Mouse (Mus musculus) cerebral cortex, adult 2 months (tissue): Measurements from ENCODE around the gene Adk.

ENCODE experiments used
- WGBS: fragments of 180-500 bp; shearing (Covaris S2); methylation state at CpG from one replicate; pipeline ENCODE4 v1.1.7; 2018; 5-methylcytosine and 5-hydroxymethylcytosine counted together

Adk gene

DNA sequence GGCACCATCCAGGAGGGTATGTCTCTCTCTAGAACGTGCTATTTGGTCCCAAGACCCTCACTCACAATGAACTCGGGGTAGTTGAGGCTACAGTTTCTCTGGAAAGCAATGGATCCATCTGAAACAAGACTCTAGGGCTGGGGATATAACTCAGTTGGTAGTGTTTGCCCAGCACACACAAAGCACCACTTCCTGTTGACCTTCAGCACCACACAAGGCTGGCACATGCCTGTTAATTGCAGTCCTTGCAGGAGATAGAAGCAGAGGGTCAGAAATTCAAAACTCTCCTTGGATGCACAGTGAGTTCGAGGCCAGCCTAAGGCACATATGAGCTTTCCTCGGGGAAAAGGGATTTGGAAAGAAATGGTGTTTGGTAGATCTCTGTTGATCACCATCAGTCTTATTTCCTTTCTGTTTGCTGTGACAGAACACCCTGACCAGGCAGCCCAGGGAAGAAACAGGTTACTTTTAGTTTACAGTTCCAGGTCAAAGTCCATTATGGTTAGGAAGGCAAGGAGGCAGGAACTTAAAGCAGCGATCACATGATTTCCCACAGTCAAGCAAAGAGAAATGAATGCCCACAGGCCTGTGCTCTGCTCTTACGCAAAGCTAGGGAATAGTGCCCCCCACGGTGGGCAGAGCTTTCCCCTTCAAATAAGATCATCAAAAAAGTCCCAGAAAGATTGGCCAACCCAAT lies 403.4 kb downstream of the Adk start:
- 94% methylated on average over 7 of the region's 7 CpGs for WGBS

DNA sequence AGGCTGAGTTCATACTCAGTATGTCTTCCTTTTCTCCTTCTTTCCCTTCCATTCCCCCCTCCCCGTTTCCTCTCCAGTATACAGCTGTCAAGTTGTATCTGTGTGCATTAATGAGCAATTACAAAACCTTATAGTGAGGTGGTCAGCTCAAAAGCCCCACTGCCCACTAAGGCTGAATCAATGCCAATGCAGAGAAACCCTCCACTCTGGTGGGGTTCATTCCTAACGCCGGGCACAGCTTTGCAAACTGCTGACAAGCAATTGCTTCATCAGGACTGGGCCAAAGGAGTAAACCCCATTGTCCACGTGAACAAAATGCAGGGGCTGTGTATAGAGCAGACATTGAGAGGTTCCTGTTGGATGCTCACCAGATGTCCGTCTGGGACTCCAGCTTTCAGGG lies 405.5 kb downstream of the Adk start:
- WGBS = 79% methylated on average over 5 of the region's 5 CpGs

GRCm38 (mm10) chr14:21458696-21459095 lies 406.3 kb downstream of the Adk start:
- WGBS = 81% methylated on average over 7 of the region's 7 CpGs

DNA sequence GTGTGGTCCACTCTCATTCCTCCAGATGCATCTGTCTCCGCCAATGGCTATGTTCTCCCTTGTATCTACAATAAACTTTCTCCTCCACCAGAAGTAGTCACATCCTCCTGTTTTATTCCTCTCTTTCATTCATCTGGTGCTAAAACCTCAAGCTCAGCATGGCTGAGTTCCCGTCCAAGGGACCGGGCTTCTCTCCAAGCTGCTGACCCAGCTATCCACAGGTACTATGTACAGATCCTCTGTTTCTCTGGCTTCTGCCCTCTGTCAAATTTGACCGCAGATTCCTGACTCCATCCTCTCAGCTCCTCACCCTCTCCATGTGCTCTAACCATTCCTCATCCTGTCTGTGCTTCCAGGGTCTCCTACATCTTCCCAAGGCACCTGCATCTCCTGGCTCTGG lies 406.8 kb downstream of the Adk start:
- 86% methylated on average over 4 of the region's 4 CpGs for WGBS

DNA sequence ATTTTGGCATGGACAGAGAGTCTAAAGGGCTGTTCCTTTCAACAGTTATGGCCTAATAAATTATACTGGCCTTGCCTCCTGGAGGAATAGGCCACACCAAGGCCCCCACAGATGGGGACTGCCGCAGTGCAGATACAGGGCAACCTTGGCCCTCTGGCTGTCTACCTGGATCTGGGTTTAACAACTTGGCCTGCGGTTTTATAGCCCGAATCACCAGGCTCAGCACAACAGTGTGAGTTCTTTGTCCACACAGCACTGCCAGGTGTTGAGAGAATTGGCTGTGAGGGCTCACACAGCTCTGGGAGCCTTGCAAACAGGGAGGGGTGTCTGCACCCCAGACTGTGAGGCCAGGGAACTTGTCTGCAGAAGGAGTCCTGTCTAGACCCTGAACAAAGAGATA lies 410.0 kb downstream of the Adk start:
- WGBS = 98% methylated on average over 3 of the region's 3 CpGs

- 93% methylated on average over 9 of the region's 9 CpGs for WGBS
These were observed 410.8 kb downstream of the Adk start for GRCm38 (mm10) chr14:21463117-21463712.

GRCm38 (mm10) chr14:21470386-21470785 lies 418.0 kb downstream of the Adk start:
- 92% methylated on average over 5 of the region's 5 CpGs for WGBS

GRCm38 (mm10) chr14:21471975-21472374 lies 419.6 kb downstream of the Adk start:
- WGBS = 78% methylated on average over 2 of the region's 2 CpGs

DNA sequence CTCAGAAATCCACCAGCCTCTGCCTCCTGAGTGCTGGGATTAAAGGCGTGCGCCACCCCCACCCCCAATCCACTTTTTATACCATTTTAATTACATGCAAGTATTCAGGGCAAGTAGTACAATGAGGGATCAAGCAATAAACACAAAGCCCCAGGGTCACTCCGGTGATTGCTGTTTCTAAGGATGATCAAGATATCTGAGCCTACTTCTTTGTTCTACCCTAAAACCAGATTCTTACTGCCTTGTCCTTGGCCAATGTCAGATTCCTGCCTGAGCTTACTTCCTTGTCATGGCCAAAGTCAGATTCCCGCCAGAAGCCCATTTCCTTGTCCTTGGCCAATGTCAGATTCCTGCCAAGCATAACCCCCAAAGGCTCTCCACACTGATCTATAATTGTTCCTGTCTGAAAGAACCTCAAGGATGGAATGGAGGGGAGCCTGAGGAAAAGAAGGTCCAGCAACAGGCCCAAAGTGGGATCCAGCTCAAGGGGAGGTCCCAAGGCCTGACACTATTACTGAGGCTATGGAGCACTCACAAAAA lies 422.3 kb downstream of the Adk start:
- WGBS = 97% methylated on average over 4 of the region's 4 CpGs

DNA sequence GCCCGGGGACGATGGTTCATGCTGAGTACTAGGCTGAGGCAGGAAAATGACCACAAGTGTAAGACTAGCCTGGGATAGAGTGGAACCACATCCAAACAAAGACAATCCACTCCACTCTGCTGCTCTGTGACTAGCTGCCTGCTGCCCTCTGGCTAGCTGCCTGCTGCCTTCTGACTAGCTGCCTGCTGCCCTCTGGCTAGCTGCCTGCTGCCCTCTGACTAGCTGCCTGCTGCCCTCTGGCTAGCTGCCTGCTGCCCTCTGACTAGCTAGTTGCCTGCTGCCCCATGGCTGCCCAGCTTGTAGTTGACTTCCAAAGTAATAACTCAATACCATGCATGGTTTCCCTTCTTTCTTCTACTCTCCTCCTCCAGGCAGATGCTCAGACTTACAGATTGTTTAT lies 424.8 kb downstream of the Adk start:
- 94% methylated on average over 2 of the region's 2 CpGs for WGBS

- WGBS = 98% methylated on average over 8 of the region's 8 CpGs
These were observed 427.2 kb downstream of the Adk start for GRCm38 (mm10) chr14:21479566-21479965.

GRCm38 (mm10) chr14:21480191-21480590 lies 427.8 kb downstream of the Adk start:
- whole genome bisulfite sequencing = 96% methylated on average over 5 of the region's 5 CpGs

- whole genome bisulfite sequencing = 90% methylated on average over 7 of the region's 7 CpGs
These were observed 428.9 kb downstream of the Adk start, which contains the start of gene Kat6b for GRCm38 (mm10) chr14:21481231-21481630. Gene Kat6b (plus strand): TSS chr14:21481434.

DNA sequence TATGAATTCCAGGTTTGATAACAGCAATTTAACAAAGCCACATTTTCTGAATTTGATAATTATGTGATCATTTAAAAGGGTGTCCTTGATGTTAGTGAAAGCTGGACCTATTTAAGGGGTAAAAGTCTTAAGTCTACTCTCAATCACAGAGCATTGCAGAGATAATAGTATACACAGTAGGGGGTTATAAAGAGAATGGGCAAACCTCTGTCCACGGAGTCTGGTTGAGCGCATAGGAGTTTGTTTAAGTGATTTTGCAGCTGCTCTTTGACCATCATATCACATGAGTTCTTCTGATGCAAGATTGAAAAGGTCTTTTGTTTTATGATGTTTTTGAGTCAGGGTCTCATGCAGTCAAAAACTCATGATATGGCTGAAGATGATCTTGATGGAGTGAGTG lies 431.8 kb downstream of the Adk start:
- 83% methylated on average over 2 of the region's 2 CpGs for WGBS

- WGBS = 88% methylated on average over 10 of the region's 10 CpGs
These were observed 432.3 kb downstream of the Adk start for GRCm38 (mm10) chr14:21484693-21485092.

- 89% methylated on average over 3 of the region's 3 CpGs for WGBS
These were observed 433.7 kb downstream of the Adk start for GRCm38 (mm10) chr14:21485961-21486520.

GRCm38 (mm10) chr14:21487135-21487534 lies 434.8 kb downstream of the Adk start:
- 98% methylated on average over 2 of the region's 2 CpGs for WGBS

- 67% methylated on average over 8 of the region's 9 CpGs for WGBS
These were observed 436.2 kb downstream of the Adk start for GRCm38 (mm10) chr14:21488426-21489115.

DNA sequence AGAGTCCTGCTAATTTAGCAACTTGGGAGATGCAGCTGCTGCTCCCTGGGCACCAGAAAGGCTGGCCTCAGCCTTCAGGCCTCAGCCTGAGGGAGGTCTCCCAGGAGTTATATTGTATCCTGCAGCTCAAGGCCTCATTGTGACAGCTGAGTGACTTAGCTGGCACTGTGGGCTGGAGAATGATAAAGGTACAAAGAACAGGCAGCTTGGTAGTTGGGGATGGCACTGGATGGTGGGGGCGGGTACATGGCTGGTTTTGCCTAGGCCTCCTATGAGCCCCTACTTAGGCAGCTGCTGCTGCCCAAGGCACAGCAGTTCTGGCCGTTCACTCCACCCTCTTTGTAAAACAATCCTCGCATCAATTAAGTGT lies 436.7 kb downstream of the Adk start:
- WGBS = 77% methylated on average over 3 of the region's 3 CpGs

- 86% methylated on average over 4 of the region's 4 CpGs for WGBS
These were observed 437.8 kb downstream of the Adk start for GRCm38 (mm10) chr14:21490141-21490540.
